Mouse (Mus musculus) liver, embryonic 14.5 days (tissue): ENCODE results near the gene Per1.

Experiments used
- CTCF ChIP-seq: IDR thresholded peaks from 2 replicates; pipeline ENCODE4 v1.5.1; 2016; ENCODE audit warnings: antibody characterized with exemption, low read depth, control low read depth
- EP300 ChIP-seq: IDR thresholded peaks from 2 replicates; pipeline ENCODE4 v1.6.1; 2016; ENCODE audit warnings: antibody characterized with exemption, low read depth

- no peak for TF ChIP-seq CTCF
- no peak for TF ChIP-seq EP300
These were observed 24.9 kb upstream of the Per1 start for GRCm38 (mm10) chr11:69070093-69070492.
